Mouse (Mus musculus) ES-E14 (cell line): Measurements from ENCODE around the gene Gm36245. TPM values are rescaled to one million over a fixed set of nuclear protein-coding genes. Genes with fewer than 3 reads are reported as not detected.
"Not testable (repeated sequence)": the region's sequence is repeated elsewhere in the genome, so short reads cannot be mapped to it uniquely, and the experiment has no call there.

Experiments
- DNase-seq: peaks from one replicate; pipeline ENCODE4 v3.0.0-alpha.2; 2013; ENCODE audit warnings: low read depth, low spot score
- H3K27ac ChIP-seq: 2 replicates; pipeline ENCODE4 v1.5.1; 2012; ENCODE audit warnings: low read depth, mild to moderate bottlenecking, low read length, moderate library complexity, mixed read lengths; ENCODE audit not compliant: poor library complexity, insufficient read depth, severe bottlenecking
- H3K36me3 ChIP-seq: 2 replicates; pipeline ENCODE4 v1.6.1; 2012; ENCODE audit warnings: mild to moderate bottlenecking, low read length, moderate library complexity, mixed read lengths; ENCODE audit not compliant: control insufficient read depth, poor library complexity, insufficient read depth, severe bottlenecking
- H3K4me1 ChIP-seq, 2 experiments: fragments of 150-350 bp in 1 of 2; sonication (generic) in 1 of 2; 2 replicates each; pipeline ENCODE4 v1.6.1; 2012; ENCODE audit warnings: low read length in 2 of 2, mild to moderate bottlenecking in 1 of 2, mixed read lengths in 1 of 2; ENCODE audit not compliant: control insufficient read depth in 2 of 2, insufficient read depth in 2 of 2, poor library complexity in 1 of 2
- H3K4me3 ChIP-seq, 2 experiments: fragments of 150-350 bp in 1 of 2; sonication (generic) in 1 of 2; 2 replicates each; pipeline ENCODE4 v1.5.1; 2012; ENCODE audit warnings: low read length in 2 of 2, low read depth in 1 of 2, mild to moderate bottlenecking in 1 of 2, mixed read lengths in 1 of 2; ENCODE audit not compliant: insufficient read depth in 1 of 2, poor library complexity in 1 of 2, severe bottlenecking in 1 of 2
- H3K9ac ChIP-seq: 2 replicates; pipeline ENCODE4 v1.6.1; 2012; ENCODE audit warnings: low read depth, mild to moderate bottlenecking, low read length, mixed read lengths; ENCODE audit not compliant: poor library complexity, insufficient read depth, severe bottlenecking
- H3K9me3 ChIP-seq: fragments of 150-350 bp; sonication (generic); 2 replicates; pipeline ENCODE4 v1.6.1; 2012; ENCODE audit warnings: low read depth, mild to moderate bottlenecking, low read length; ENCODE audit not compliant: control insufficient read depth, insufficient read depth
- CHD2 ChIP-seq: IDR thresholded peaks from 2 replicates; pipeline ENCODE4 v1.6.1; 2014; ENCODE audit warnings: mild to moderate bottlenecking, low read depth, low read length, inconsistent platforms
- HCFC1 ChIP-seq: IDR thresholded peaks from 2 replicates; pipeline ENCODE4 v1.6.1; 2012; ENCODE audit warnings: low read length, inconsistent platforms, borderline replicate concordance; ENCODE audit not compliant: insufficient read depth
- MAFK ChIP-seq: IDR thresholded peaks from 2 replicates; pipeline ENCODE4 v1.6.1; 2014; ENCODE audit warnings: mild to moderate bottlenecking, low read depth, low read length, inconsistent platforms; ENCODE audit not compliant: insufficient read depth
- ZC3H11A ChIP-seq: IDR thresholded peaks from 2 replicates; pipeline ENCODE4 v1.6.1; 2012; ENCODE audit warnings: low read depth, mild to moderate bottlenecking, inconsistent platforms, low read length, borderline replicate concordance
- ZNF384 ChIP-seq: IDR thresholded peaks from 2 replicates; pipeline ENCODE4 v1.6.1; 2012; ENCODE audit warnings: low read depth, low read length, inconsistent platforms
- in situ Hi-C, 2 experiments: fragments of 600-800 bp; cut with MboI; formaldehyde crosslinking; loops; one replicate each; pipeline ENCODE4 v1.15.1; 2025; ENCODE audit warnings: low sequenced_read_pairs in 2 of 2, inconsistent platforms in 1 of 2; ENCODE audit not compliant: unreplicated experiment in 2 of 2
- total RNA-seq: library from RNA; depleted of rRNA; stranded (reverse); fragments of 300-350 nt; gene quantifications from 2 replicates; pipeline ENCODE4 v1.2.3, GENCODE M21; 2012

Gm36245 gene
- total RNA-seq, 1 experiment = not detected

GRCm38 (mm10) chr15:77595961-77596360 is 3.1 kb upstream of the Gm36245 start, which contains the start of gene Apol10b:
Apol10b (minus strand) TSS chr15:77596125.
- Histone ChIP-seq H3K9ac (no peak within 1 kb of the TSS), H3K4me1 (no peaks in the 10 kb centered on the region), H3K9me3 (no peaks in the 10 kb centered on the region), H3K27ac (no peak within 1 kb of the TSS), H3K4me3 (no peak within 1 kb of the TSS), H3K36me3 (no peaks in the 10 kb centered on the region)
- in situ Hi-C loops = no loop called here
- DNase-seq = no peak
- TF ChIP-seq ZC3H11A (no peak), MAFK (no peak), CHD2 (no peak), ZNF384 (no peak), HCFC1 (no peak)

DNA sequence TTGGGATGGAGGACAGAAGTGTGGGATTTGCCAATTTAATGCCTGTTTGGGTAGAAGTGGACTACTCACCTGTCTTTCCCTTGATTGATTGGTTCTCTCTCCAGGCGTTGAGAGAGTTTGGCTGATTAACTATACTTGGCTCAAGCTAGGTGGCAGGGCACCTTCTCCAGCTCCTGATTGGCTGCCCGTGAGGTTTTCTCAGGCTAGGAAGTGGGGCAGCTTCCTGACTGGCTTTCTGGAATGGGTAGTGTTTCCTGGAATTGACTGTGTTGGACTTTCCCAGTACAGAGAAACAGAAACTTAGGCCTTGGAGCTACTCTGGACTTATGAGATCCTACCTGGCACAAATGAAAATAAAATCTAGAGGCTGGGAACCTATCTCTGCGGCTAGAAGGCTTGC is 629 bp upstream of the Gm36245 start:
- H3K4me1 ChIP-seq = no peaks in the 10 kb centered on the region
- in situ Hi-C loops = no loop called here

GRCm38 (mm10) chr15:77606069-77606468 is 7.0 kb downstream of the Gm36245 start:
- H3K36me3 ChIP-seq = no peaks in the 10 kb centered on the region
- no peaks in the 10 kb centered on the region for H3K4me1 ChIP-seq
- no peak overlapping the region for H3K9ac ChIP-seq
- no peak overlapping the region for H3K4me3 ChIP-seq
- in situ Hi-C loops = no loop called here
- H3K9me3 ChIP-seq = no peaks in the 10 kb centered on the region
- no peak for DNase-seq
- no peak overlapping the region for H3K27ac ChIP-seq
- TF ChIP-seq CHD2 = no peak
- no peak for TF ChIP-seq HCFC1
- TF ChIP-seq MAFK = no peak
- no peak for TF ChIP-seq ZC3H11A
- no peak for TF ChIP-seq ZNF384

More for the DNA sequence above, 629 bp upstream of the Gm36245 start:
- H3K4me3 ChIP-seq = no peak overlapping the region
- no peak for DNase-seq
- H3K9ac ChIP-seq = no peak overlapping the region
- TF ChIP-seq HCFC1 (no peak), CHD2 (no peak), ZC3H11A (no peak), MAFK (no peak), ZNF384 (no peak)
- H3K9me3 ChIP-seq = no peaks in the 10 kb centered on the region
- H3K27ac ChIP-seq = no peak overlapping the region
- no peaks in the 10 kb centered on the region for H3K36me3 ChIP-seq

- no peak overlapping the region for H3K9ac ChIP-seq
- no peaks in the 10 kb centered on the region for H3K9me3 ChIP-seq
- in situ Hi-C loops = no loop called here
- no peak overlapping the region for H3K4me3 ChIP-seq
- TF ChIP-seq ZNF384 (no peak), ZC3H11A (no peak), HCFC1 (no peak), CHD2 (no peak), MAFK (no peak)
- no peaks in the 10 kb centered on the region for H3K4me1 ChIP-seq
- H3K27ac ChIP-seq = no peak overlapping the region
- no peaks in the 10 kb centered on the region for H3K36me3 ChIP-seq
- no peak for DNase-seq
Measured at GRCm38 (mm10) chr15:77624710-77625109, 25.7 kb downstream of the Gm36245 start.

GRCm38 (mm10) chr15:77626471-77626870 is 27.4 kb downstream of the Gm36245 start:
- DNase-seq, H3K4me3 ChIP-seq, in situ Hi-C loops, H3K36me3 ChIP-seq, H3K4me1 ChIP-seq, H3K27ac ChIP-seq, H3K9ac ChIP-seq, H3K9me3 ChIP-seq: not testable (repeated sequence)

DNA sequence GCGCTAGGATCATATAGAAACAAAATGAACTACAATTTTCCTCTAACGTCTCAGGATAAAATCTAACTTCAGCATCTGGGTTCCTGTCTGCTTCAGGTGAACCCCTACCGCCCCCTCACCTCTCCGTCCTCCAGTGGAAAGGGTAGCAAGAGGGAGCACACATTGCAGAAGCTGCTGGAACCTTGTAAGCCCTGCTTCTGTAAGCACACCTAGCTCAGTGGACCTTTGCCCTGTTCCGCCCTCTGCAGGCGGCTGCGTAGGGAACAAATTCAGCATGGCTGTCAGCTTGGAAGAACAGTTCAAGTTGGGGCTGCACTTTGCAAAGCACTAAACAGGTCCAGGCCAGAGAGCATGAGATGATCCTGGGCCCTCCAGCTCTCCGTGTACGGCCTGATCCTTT is 29.6 kb downstream of the Gm36245 start:
- H3K9ac ChIP-seq, H3K27ac ChIP-seq, H3K9me3 ChIP-seq, H3K4me1 ChIP-seq, in situ Hi-C loops, H3K4me3 ChIP-seq, H3K36me3 ChIP-seq, DNase-seq: not testable (repeated sequence)

DNA sequence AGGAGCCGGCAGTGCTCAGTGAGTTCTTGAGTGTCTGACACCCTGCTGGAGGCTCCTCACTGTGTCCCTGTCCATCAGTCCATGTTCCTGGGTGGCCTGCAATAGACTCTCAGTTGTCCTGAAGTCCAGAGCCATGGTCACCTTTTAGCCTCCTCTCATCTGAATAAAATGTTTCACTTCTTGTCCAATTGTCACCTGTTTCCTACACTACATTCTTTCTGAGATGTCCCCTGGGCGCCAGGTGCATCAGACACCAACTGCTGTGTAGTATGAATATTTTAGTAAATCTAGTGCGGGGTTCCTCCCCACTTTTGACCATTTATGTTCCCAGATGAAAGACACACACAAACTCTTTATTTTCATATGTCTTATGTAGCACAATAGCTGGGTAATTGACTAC is 30.8 kb downstream of the Gm36245 start:
- H3K9me3 ChIP-seq, H3K36me3 ChIP-seq, H3K4me1 ChIP-seq, in situ Hi-C loops, H3K9ac ChIP-seq, DNase-seq, H3K4me3 ChIP-seq, H3K27ac ChIP-seq: not testable (repeated sequence)
